Comparison of ENCODE assay signal across 23 mouse cellular contexts in the genomic region with DNA sequence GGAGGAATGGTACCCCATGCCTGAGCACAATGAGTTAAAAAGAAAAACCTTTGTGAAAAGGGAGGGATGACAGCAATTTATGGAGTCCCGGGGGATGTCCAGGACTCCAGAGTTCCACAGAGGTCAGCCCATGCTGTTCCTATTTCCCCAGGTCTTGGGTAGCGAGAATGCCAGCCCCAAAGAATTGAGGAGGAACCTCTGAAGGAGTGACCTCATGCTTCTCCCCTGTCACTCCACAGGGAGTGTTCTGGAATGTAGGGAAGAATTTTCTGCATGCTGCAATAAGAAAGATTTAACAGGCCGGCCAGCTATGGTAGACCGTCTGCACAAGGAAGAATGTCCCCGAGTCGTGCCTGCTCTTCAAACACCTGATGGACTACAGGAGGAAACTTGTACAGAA.
DNase-seq lines count a peak whose midpoint lies in the region; ATAC-seq and TF ChIP-seq lines count a peak whose summit lies in the region.
"Had no signal": no experiment of that assay in that cellular context is flagged by ENCODE, and none has a peak within 500 bp of the region (broad histone marks: within the 10 kb centered on the region; RNA-seq: fewer than 3 reads in every experiment).

No protein-coding gene starts in this region.

- no peak for TF ChIP-seq POLR2A in kidney, adult 2 months (IDR thresholded peaks at IDR 0.05; ENCODE audit: low read depth, low read length)

- H3K4me2 ChIP-seq in limb, embryonic 13.5 days (replicated peaks), result no peak overlapping the region
- H3K4me2 ChIP-seq: forebrain, embryonic 12.5 days; hindbrain, embryonic 15.5 days; liver, embryonic 12.5 days; midbrain, embryonic 13.5 days had no signal

- no peak overlapping the region for H3K4me3 ChIP-seq in kidney, adult 2 months (ENCODE audit: insufficient read depth, low read depth, low read length)
- H3K4me3 ChIP-seq in limb, embryonic 13.5 days, result no peak overlapping the region
- H3K4me3 ChIP-seq in limb, embryonic 10.5 days, result no peak overlapping the region
- H3K4me3 ChIP-seq: erythroblast, embryonic 14.5 days; forebrain, embryonic 12.5 days; heart, embryonic 10.5 days; hindbrain, embryonic 15.5 days; layer of hippocampus, adult 2 months; liver, embryonic 12.5 days; midbrain, embryonic 13.5 days had no signal

- 50% methylated on average over 6 of the region's 6 CpGs for whole genome bisulfite sequencing in kidney, adult 2 months
- 55% methylated on average over 6 of the region's 6 CpGs for WGBS in limb, embryonic 13.5 days
- 72% methylated on average over 6 of the region's 6 CpGs for WGBS in limb, embryonic 10.5 days

- in situ Hi-C loops in Patski (cut with MboI; ENCODE audit: low pct_unique_long_range_greater_than_20kb), result no loop called here

- TF ChIP-seq CTCF in kidney, adult 2 months (conservative IDR thresholded peaks at IDR 0.05; ENCODE audit: insufficient read depth, insufficient read length, low read depth, low read length), result no peak
- TF ChIP-seq CTCF in Patski (IDR thresholded peaks at IDR 0.05), result no peak

- no peaks in the 10 kb centered on the region for H3K27me3 ChIP-seq in kidney, adult 2 months (replicated peaks; ENCODE audit: control insufficient read depth, insufficient read depth, low read length)
- no peaks in the 10 kb centered on the region for H3K27me3 ChIP-seq in limb, embryonic 13.5 days
- H3K27me3 ChIP-seq in limb, embryonic 10.5 days (ENCODE audit: low read depth, poor library complexity, severe bottlenecking), result no peaks in the 10 kb centered on the region
- H3K27me3 ChIP-seq in Patski, result no peaks in the 10 kb centered on the region
- H3K27me3 ChIP-seq: forebrain, embryonic 12.5 days; hindbrain, embryonic 15.5 days; liver, embryonic 12.5 days; midbrain, embryonic 13.5 days had no signal

- POLR2A ChIA-PET in Patski (lab: Charles Lee), result no interaction called here

- DNase-seq in embryo, embryonic 10 days (ENCODE audit: low spot score), result peak; percentile 26
- DNase-seq in embryo, embryonic 9.5 days (ENCODE audit: extremely low spot score), result no peak
- no peak for DNase-seq in kidney, adult 2 months
- no peak for DNase-seq in kidney, adult 18-20 months
- DNase-seq in limb, embryonic 10.5 days (ENCODE audit: low spot score), result no peak
- DNase-seq in Patski (ENCODE audit: low read depth, low spot score), result no peak
- no peak for DNase-seq in c-Kit-positive CD71-positive TER-119-positive erythroid progenitor cells, embryonic 14.5 days (ENCODE audit: low spot score)
- DNase-seq: adrenal gland, postnatal 10 days; cerebellum, adult 2 months; cerebellum, postnatal 25 days; gastrocnemius, postnatal 25 days; right cerebral cortex, postnatal 14 days; spleen, adult 18-20 months; thymus, postnatal 14 days had no signal

- no peak overlapping the region for H3K9ac ChIP-seq in limb, embryonic 13.5 days
- H3K9ac ChIP-seq: forebrain, embryonic 12.5 days; hindbrain, embryonic 15.5 days; liver, embryonic 12.5 days; midbrain, embryonic 13.5 days had no signal

- H3K9me3 ChIP-seq in limb, embryonic 13.5 days, result no peaks in the 10 kb centered on the region
- H3K9me3 ChIP-seq in limb, embryonic 10.5 days (replicated peaks), result no peaks in the 10 kb centered on the region
- H3K9me3 ChIP-seq: forebrain, embryonic 12.5 days; heart, embryonic 10.5 days; hindbrain, embryonic 15.5 days; liver, embryonic 12.5 days; midbrain, embryonic 13.5 days had no signal

- CTCF ChIA-PET in Patski (lab: Charles Lee), result no interaction called here

- H3K4me1 ChIP-seq in kidney, adult 2 months (ENCODE audit: control insufficient read depth, insufficient read depth, low read length), result no peaks in the 10 kb centered on the region
- peaks cover 13% of the 10 kb centered on the region for H3K4me1 ChIP-seq in limb, embryonic 13.5 days
- H3K4me1 ChIP-seq in limb, embryonic 10.5 days, result no peaks in the 10 kb centered on the region; the same call in 1 of the 2 replicates
- H3K4me1 ChIP-seq: forebrain, embryonic 12.5 days; heart, embryonic 10.5 days; hindbrain, embryonic 15.5 days; liver, embryonic 12.5 days; midbrain, embryonic 13.5 days had no signal

- peak; percentile 32; the same call in 1 of the 2 replicates for ATAC-seq in limb, embryonic 13.5 days (ENCODE audit: low FRiP score, low read depth)
- peak; percentile 28 for ATAC-seq in Patski
- ATAC-seq: intestine, postnatal 0 days; liver, embryonic 12.5 days; midbrain, embryonic 13.5 days had no signal

- H3K36me3 ChIP-seq in kidney, adult 2 months (ENCODE audit: control insufficient read depth, insufficient read depth, low read length), result no peaks in the 10 kb centered on the region
- H3K36me3 ChIP-seq in limb, embryonic 13.5 days, result peaks cover 58% of the 10 kb centered on the region
- H3K36me3 ChIP-seq in limb, embryonic 10.5 days, result peaks cover 64% of the 10 kb centered on the region
- H3K36me3 ChIP-seq: forebrain, embryonic 12.5 days; hindbrain, embryonic 15.5 days; liver, embryonic 12.5 days; midbrain, embryonic 13.5 days had no signal

- H3K27ac ChIP-seq in kidney, adult 2 months (ENCODE audit: insufficient read depth, low read depth, low read length), result 0 out of 2 replicates have a peak overlapping the region, but pooled peaks have one; percentile 24
- H3K27ac ChIP-seq in limb, embryonic 13.5 days, result no peak overlapping the region
- H3K27ac ChIP-seq in limb, embryonic 10.5 days, result no peak overlapping the region
- H3K27ac ChIP-seq: forebrain, embryonic 12.5 days; heart, embryonic 10.5 days; hindbrain, embryonic 15.5 days; layer of hippocampus, adult 2 months; liver, embryonic 12.5 days; midbrain, embryonic 13.5 days had no signal
